19 mouse cellular contexts compared by ENCODE assay signal in genomic region chr13:92357644-92358043, GRCm38 (mm10). TPM values are rescaled to one million over a fixed set of nuclear protein-coding genes. Genes with fewer than 3 reads are reported as not detected.
A peak's percentile ranks its signal among the peaks of the same experiment; 100 is the strongest.
DNase-seq lines count a peak whose midpoint lies in the region; ATAC-seq and TF ChIP-seq lines count a peak whose summit lies in the region.
"Had no signal": no experiment of that assay in that cellular context is flagged by ENCODE, and none has a peak within 500 bp of the region (broad histone marks: within the 10 kb centered on the region; RNA-seq: fewer than 3 reads in every experiment).

No protein-coding gene starts in this region.

- no peak for ATAC-seq in hindbrain, postnatal 0 days
- ATAC-seq in midbrain, embryonic 14.5 days (ENCODE audit: low FRiP score, low TSS enrichment), result no peak
- no peak for ATAC-seq in stomach, postnatal 0 days (ENCODE audit: low FRiP score, low TSS enrichment)

- H3K27ac ChIP-seq in hindbrain, postnatal 0 days, result no peak overlapping the region
- no peak overlapping the region for H3K27ac ChIP-seq in hindbrain, embryonic 10.5 days
- H3K27ac ChIP-seq in midbrain, embryonic 14.5 days (replicated peaks; ENCODE audit: low read depth, low read length), result no peak overlapping the region
- no peak overlapping the region for H3K27ac ChIP-seq in midbrain, embryonic 10.5 days (replicated peaks)
- H3K27ac ChIP-seq in stomach, postnatal 0 days (replicated peaks), result no peak overlapping the region
- H3K27ac ChIP-seq: heart, embryonic 10.5 days; limb, embryonic 10.5 days had no signal

- no peak for TF ChIP-seq EP300 in stomach, postnatal 0 days (optimal IDR thresholded peaks at IDR 0.05)

- H3K27me3 ChIP-seq in hindbrain, postnatal 0 days (ENCODE audit: insufficient read depth, low read length), result no peaks in the 10 kb centered on the region
- no peaks in the 10 kb centered on the region for H3K27me3 ChIP-seq in hindbrain, embryonic 10.5 days (ENCODE audit: insufficient read depth, poor library complexity, severe bottlenecking)
- no peaks in the 10 kb centered on the region for H3K27me3 ChIP-seq in midbrain, embryonic 14.5 days (ENCODE audit: control insufficient read depth, insufficient read depth, low read length)
- H3K27me3 ChIP-seq in midbrain, embryonic 10.5 days (ENCODE audit: low read depth, poor library complexity, severe bottlenecking), result no peaks in the 10 kb centered on the region
- no peaks in the 10 kb centered on the region for H3K27me3 ChIP-seq in stomach, postnatal 0 days (ENCODE audit: control insufficient read depth, insufficient read depth, low read length)
- H3K27me3 ChIP-seq: megakaryocyte, embryonic 14.5 days had no signal

- H3K9ac ChIP-seq in hindbrain, postnatal 0 days (replicated peaks; ENCODE audit: low read length), result no peak overlapping the region
- H3K9ac ChIP-seq in midbrain, embryonic 14.5 days (replicated peaks; ENCODE audit: low read length), result no peak overlapping the region
- H3K9ac ChIP-seq in stomach, postnatal 0 days (ENCODE audit: low read length), result no peak overlapping the region

- 0 out of 2 replicates have a peak, but pooled peaks cover 3% of the 10 kb centered on the region for H3K4me1 ChIP-seq in hindbrain, postnatal 0 days (ENCODE audit: insufficient read depth, low read length)
- H3K4me1 ChIP-seq in hindbrain, embryonic 10.5 days (replicated peaks), result peaks cover 37% of the 10 kb centered on the region
- peaks cover 9% of the 10 kb centered on the region for H3K4me1 ChIP-seq in midbrain, embryonic 14.5 days (ENCODE audit: control insufficient read depth, insufficient read depth, low read length)
- H3K4me1 ChIP-seq in midbrain, embryonic 10.5 days, result peaks cover 34% of the 10 kb centered on the region
- no peaks in the 10 kb centered on the region for H3K4me1 ChIP-seq in stomach, postnatal 0 days (replicated peaks; ENCODE audit: control insufficient read depth, insufficient read depth)

- no peak overlapping the region for H3K4me3 ChIP-seq in hindbrain, postnatal 0 days (ENCODE audit: low read length)
- H3K4me3 ChIP-seq in hindbrain, embryonic 10.5 days, result no peak overlapping the region
- no peak overlapping the region for H3K4me3 ChIP-seq in midbrain, embryonic 14.5 days (replicated peaks; ENCODE audit: low read depth, low read length)
- H3K4me3 ChIP-seq in midbrain, embryonic 10.5 days, result no peak overlapping the region
- H3K4me3 ChIP-seq in stomach, postnatal 0 days (ENCODE audit: low read depth, low read length), result no peak overlapping the region
- H3K4me3 ChIP-seq: heart, embryonic 10.5 days; limb, embryonic 10.5 days; megakaryocyte, embryonic 14.5 days had no signal

- no peak overlapping the region for H3K4me2 ChIP-seq in hindbrain, postnatal 0 days (ENCODE audit: low read depth, low read length)
- H3K4me2 ChIP-seq in midbrain, embryonic 14.5 days (ENCODE audit: low read length), result no peak overlapping the region
- no peak overlapping the region for H3K4me2 ChIP-seq in stomach, postnatal 0 days (replicated peaks; ENCODE audit: low read depth)

- TF ChIP-seq CTCF in hindbrain, postnatal 0 days (IDR thresholded peaks at IDR 0.05; ENCODE audit: low read depth), result peak; percentile 48
- TF ChIP-seq CTCF in stomach, postnatal 0 days (IDR thresholded peaks at IDR 0.05; ENCODE audit: low read depth), result peak; percentile 59

- DNase-seq in hindbrain, postnatal 0 days (ENCODE audit: low spot score), result peak; percentile 42
- DNase-seq in hindbrain, embryonic 10.5 days (ENCODE audit: low spot score), result no peak
- DNase-seq in midbrain, embryonic 14.5 days, result peak; percentile 52
- no peak for DNase-seq in midbrain, embryonic 10.5 days (ENCODE audit: low spot score)
- peak; percentile 39 for DNase-seq in adipocyte (ENCODE audit: low spot score)
- DNase-seq in stomach, postnatal 0 days (ENCODE audit: low spot score), result no peak
- DNase-seq in cerebellum, adult 8-10 months, result no peak
- DNase-seq: adrenal gland, postnatal 36 days; cerebellum, adult 11-12 months; kidney, postnatal 10 days; lung, adult 2 months; right cerebral cortex, postnatal 25 days; thymus, postnatal 14 days had no signal

- no peaks in the 10 kb centered on the region for H3K36me3 ChIP-seq in hindbrain, postnatal 0 days (ENCODE audit: insufficient read depth, low read length)
- H3K36me3 ChIP-seq in hindbrain, embryonic 10.5 days, result peaks cover 57% of the 10 kb centered on the region
- H3K36me3 ChIP-seq in midbrain, embryonic 14.5 days (ENCODE audit: control insufficient read depth, insufficient read depth, low read length), result no peaks in the 10 kb centered on the region
- peaks cover 63% of the 10 kb centered on the region for H3K36me3 ChIP-seq in midbrain, embryonic 10.5 days
- no peaks in the 10 kb centered on the region for H3K36me3 ChIP-seq in stomach, postnatal 0 days (ENCODE audit: control insufficient read depth, insufficient read depth, low read length)

- WGBS in hindbrain, postnatal 0 days, result 56% methylated on average over 2 of the region's 2 CpGs
- 70% methylated on average over 2 of the region's 2 CpGs for WGBS in hindbrain, embryonic 10.5 days
- 61% methylated on average over 2 of the region's 2 CpGs for WGBS in midbrain, embryonic 14.5 days
- 79% methylated on average over 2 of the region's 2 CpGs for WGBS in midbrain, embryonic 10.5 days
- 42% methylated on average over 2 of the region's 2 CpGs for WGBS in stomach, postnatal 0 days

- no peaks in the 10 kb centered on the region for H3K9me3 ChIP-seq in hindbrain, postnatal 0 days (ENCODE audit: low read length)
- H3K9me3 ChIP-seq in hindbrain, embryonic 10.5 days, result no peaks in the 10 kb centered on the region
- no peaks in the 10 kb centered on the region for H3K9me3 ChIP-seq in midbrain, embryonic 14.5 days (ENCODE audit: control insufficient read depth, low read length)
- H3K9me3 ChIP-seq in midbrain, embryonic 10.5 days (replicated peaks), result no peaks in the 10 kb centered on the region
- H3K9me3 ChIP-seq in stomach, postnatal 0 days (ENCODE audit: control insufficient read depth, low read length), result no peaks in the 10 kb centered on the region
- H3K9me3 ChIP-seq: heart, embryonic 10.5 days; limb, embryonic 10.5 days; megakaryocyte, embryonic 14.5 days had no signal

RNA-seq across cellular contexts. Expression of gene Msh3, which starts 2.8 kb away (rescaled TPM):
- total RNA-seq in hindbrain, postnatal 0 days (2014; rRNA removed), result 14.4 and 15.0 TPM in 2 replicates
- 21.1 and 21.9 TPM in 2 replicates for polyA plus RNA-seq in hindbrain, postnatal 0 days (2015; fragmentation: Nextera tagmentation; extraction: Ambion mirVana)
- polyA plus RNA-seq in hindbrain, embryonic 10.5 days (2016; fragmentation: Nextera tagmentation; extraction: Ambion mirVana), result 24.6 and 32.2 TPM in 2 replicates
- 23.8 and 27.5 TPM in 2 replicates for polyA plus RNA-seq in midbrain, embryonic 14.5 days (2014; fragmentation: Nextera tagmentation; extraction: Ambion mirVana)
- polyA plus RNA-seq in midbrain, embryonic 10.5 days (2016; fragmentation: Nextera tagmentation; extraction: Ambion mirVana), result 31.0 and 31.2 TPM in 2 replicates
- polyA plus RNA-seq in stomach, postnatal 0 days (2015; fragmentation: Nextera tagmentation; extraction: Ambion mirVana), result 8.3 TPM in 2 replicates

RNA-seq across cellular contexts. Expression of gene Dhfr, which starts 3.1 kb away (rescaled TPM):
- 4.1 and 4.3 TPM in 2 replicates for total RNA-seq in hindbrain, postnatal 0 days (2014; rRNA removed)
- 4.5 and 5.3 TPM in 2 replicates for polyA plus RNA-seq in hindbrain, postnatal 0 days (2015; fragmentation: Nextera tagmentation; extraction: Ambion mirVana)
- 17.9 and 25.5 TPM in 2 replicates for polyA plus RNA-seq in hindbrain, embryonic 10.5 days (2016; fragmentation: Nextera tagmentation; extraction: Ambion mirVana)
- polyA plus RNA-seq in midbrain, embryonic 14.5 days (2014; fragmentation: Nextera tagmentation; extraction: Ambion mirVana), result 3.6 and 5.7 TPM in 2 replicates
- polyA plus RNA-seq in midbrain, embryonic 10.5 days (2016; fragmentation: Nextera tagmentation; extraction: Ambion mirVana), result 24.9 and 28.5 TPM in 2 replicates
- 5.4 and 5.5 TPM in 2 replicates for polyA plus RNA-seq in stomach, postnatal 0 days (2015; fragmentation: Nextera tagmentation; extraction: Ambion mirVana)

RNA-seq across cellular contexts. Expression of gene Gm20379, which starts 51.9 kb away (rescaled TPM):
- total RNA-seq in hindbrain, postnatal 0 days (2014; rRNA removed), result not detected in 2 replicates
- 0.73 and 0.83 TPM in 2 replicates for polyA plus RNA-seq in hindbrain, postnatal 0 days (2015; fragmentation: Nextera tagmentation; extraction: Ambion mirVana)
- polyA plus RNA-seq in hindbrain, embryonic 10.5 days (2016; fragmentation: Nextera tagmentation; extraction: Ambion mirVana), result 0.76 and 0.93 TPM in 2 replicates
- polyA plus RNA-seq in midbrain, embryonic 14.5 days (2014; fragmentation: Nextera tagmentation; extraction: Ambion mirVana), result 0.49 and 0.82 TPM in 2 replicates
- polyA plus RNA-seq in midbrain, embryonic 10.5 days (2016; fragmentation: Nextera tagmentation; extraction: Ambion mirVana), result 0.84 and 0.89 TPM in 2 replicates
- 0.27 and 0.51 TPM in 2 replicates for polyA plus RNA-seq in stomach, postnatal 0 days (2015; fragmentation: Nextera tagmentation; extraction: Ambion mirVana)
- total RNA-seq: adrenal gland, postnatal 36 days; heart, postnatal 25 days; layer of hippocampus, postnatal 25 days had no signal
- polyA plus RNA-seq: cortical plate, adult 2 months; lung, adult 2 months had no signal

Comparison
In these comparisons a context has a peak if more than half of its experiments do, and no peak if none do; other contexts are left out.
1. DNase-seq: peak in hindbrain, postnatal 0 days (single experiment), midbrain, embryonic 14.5 days (single experiment) and adipocyte (single experiment); none in hindbrain, embryonic 10.5 days (single experiment), midbrain, embryonic 10.5 days (single experiment), stomach, postnatal 0 days (single experiment) and cerebellum, adult 8-10 months (single experiment).